In the genomic region with DNA sequence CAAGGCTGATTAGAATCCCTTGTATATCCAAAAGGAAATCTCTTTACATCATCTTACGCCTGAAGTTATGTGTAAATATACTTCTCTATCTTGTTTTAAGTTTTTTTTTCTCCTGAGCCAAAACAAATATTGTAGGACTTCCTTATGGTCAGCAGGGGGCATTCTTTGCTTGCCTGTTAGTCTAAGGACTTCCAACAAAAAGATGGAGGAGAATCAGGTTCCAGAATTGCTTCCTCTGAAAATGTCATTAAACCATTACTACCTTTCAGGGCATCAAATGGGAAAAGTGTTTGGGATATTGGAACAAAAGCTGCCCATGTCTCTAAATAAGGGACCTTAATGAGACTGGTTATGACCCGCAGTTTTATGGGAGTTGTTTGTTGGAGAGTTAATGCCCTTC, we compare ENCODE assay signal across 10 mouse cellular contexts. TPM values are rescaled to one million over a fixed set of nuclear protein-coding genes. Genes with fewer than 3 reads are reported as not detected.
DNase-seq lines count a peak whose midpoint lies in the region; ATAC-seq and TF ChIP-seq lines count a peak whose summit lies in the region.
"Had no signal": no experiment of that assay in that cellular context is flagged by ENCODE, and none has a peak within 500 bp of the region (broad histone marks: within the 10 kb centered on the region; RNA-seq: fewer than 3 reads in every experiment).

No protein-coding gene starts in this region.

- DNase-seq in gastrocnemius, adult 18-20 months (ENCODE audit: low spot score): peak; percentile 9
- no peak for DNase-seq in gastrocnemius, postnatal 36 days
- peak; percentile 82 for DNase-seq in midbrain, embryonic 14.5 days
- DNase-seq in stomach, postnatal 0 days (ENCODE audit: low spot score): no peak
- DNase-seq: left cerebral cortex, postnatal 4 days had no signal

- intact Hi-C loops in gastrocnemius, postnatal 36 days (cut with DNase I): loop anchor here (2.0 to 10.0 kb wide), 2 partner anchors 49 to 129 kb away; no protein-coding TSS in a partner anchor

- H3K9me3 ChIP-seq in midbrain, embryonic 14.5 days (ENCODE audit: control insufficient read depth, low read length): no peaks in the 10 kb centered on the region
- no peaks in the 10 kb centered on the region for H3K9me3 ChIP-seq in midbrain, embryonic 15.5 days
- no peaks in the 10 kb centered on the region for H3K9me3 ChIP-seq in kidney, embryonic 15.5 days (replicated peaks)
- no peaks in the 10 kb centered on the region for H3K9me3 ChIP-seq in stomach, postnatal 0 days (ENCODE audit: control insufficient read depth, low read length)
- no peaks in the 10 kb centered on the region for H3K9me3 ChIP-seq in heart, embryonic 11.5 days (replicated peaks; ENCODE audit: control insufficient read depth, low read length)

- peak; percentile 81 for TF ChIP-seq CTCF in stomach, postnatal 0 days (IDR thresholded peaks at IDR 0.05; ENCODE audit: low read depth)

- no peak overlapping the region for H3K27ac ChIP-seq in midbrain, embryonic 14.5 days (replicated peaks; ENCODE audit: low read depth, low read length)
- H3K27ac ChIP-seq in midbrain, embryonic 15.5 days: no peak overlapping the region
- H3K27ac ChIP-seq in kidney, embryonic 15.5 days: 0 out of 2 replicates have a peak overlapping the region, but pooled peaks have one; percentile 34
- H3K27ac ChIP-seq in stomach, postnatal 0 days (replicated peaks): no peak overlapping the region
- H3K27ac ChIP-seq in heart, embryonic 11.5 days (ENCODE audit: low read depth, low read length): no peak overlapping the region

- H3K4me1 ChIP-seq in midbrain, embryonic 14.5 days (ENCODE audit: control insufficient read depth, insufficient read depth, low read length): no peaks in the 10 kb centered on the region
- H3K4me1 ChIP-seq in midbrain, embryonic 15.5 days: no peaks in the 10 kb centered on the region
- peaks cover 10% of the 10 kb centered on the region; the same call in 1 of the 2 replicates for H3K4me1 ChIP-seq in kidney, embryonic 15.5 days
- H3K4me1 ChIP-seq in stomach, postnatal 0 days (replicated peaks; ENCODE audit: control insufficient read depth, insufficient read depth): no peaks in the 10 kb centered on the region
- no peaks in the 10 kb centered on the region for H3K4me1 ChIP-seq in heart, embryonic 11.5 days (ENCODE audit: control insufficient read depth, insufficient read depth, low read length)

- H3K27me3 ChIP-seq in midbrain, embryonic 14.5 days (ENCODE audit: control insufficient read depth, insufficient read depth, low read length): no peaks in the 10 kb centered on the region
- H3K27me3 ChIP-seq in midbrain, embryonic 15.5 days (replicated peaks): no peaks in the 10 kb centered on the region
- H3K27me3 ChIP-seq in kidney, embryonic 15.5 days: no peaks in the 10 kb centered on the region
- H3K27me3 ChIP-seq in stomach, postnatal 0 days (ENCODE audit: control insufficient read depth, insufficient read depth, low read length): no peaks in the 10 kb centered on the region
- no peaks in the 10 kb centered on the region for H3K27me3 ChIP-seq in heart, embryonic 11.5 days (ENCODE audit: control insufficient read depth, insufficient read depth, low read length)

- no peak overlapping the region for H3K9ac ChIP-seq in midbrain, embryonic 14.5 days (replicated peaks; ENCODE audit: low read length)
- no peak overlapping the region for H3K9ac ChIP-seq in midbrain, embryonic 15.5 days
- H3K9ac ChIP-seq in kidney, embryonic 15.5 days: no peak overlapping the region
- H3K9ac ChIP-seq in stomach, postnatal 0 days (ENCODE audit: low read length): no peak overlapping the region
- H3K9ac ChIP-seq in heart, embryonic 11.5 days (ENCODE audit: low read depth, low read length): no peak overlapping the region

- no peak for TF ChIP-seq EP300 in stomach, postnatal 0 days (optimal IDR thresholded peaks at IDR 0.05)

- ATAC-seq in midbrain, embryonic 14.5 days (ENCODE audit: low FRiP score, low TSS enrichment): no peak
- ATAC-seq in midbrain, embryonic 15.5 days (replicated peaks): no peak
- no peak for ATAC-seq in kidney, embryonic 15.5 days (replicated peaks; ENCODE audit: low FRiP score)
- no peak for ATAC-seq in stomach, postnatal 0 days (ENCODE audit: low FRiP score, low TSS enrichment)
- ATAC-seq in frontal cortex, adult (ENCODE audit: low TSS enrichment): no peak; the same call in 1 of the 2 replicates
- no peak for ATAC-seq in heart, embryonic 11.5 days (replicated peaks; ENCODE audit: insufficient number of reproducible peaks, low FRiP score, low TSS enrichment)
- ATAC-seq: forebrain, embryonic 16.5 days had no signal

- H3K4me2 ChIP-seq in midbrain, embryonic 14.5 days (ENCODE audit: low read length): no peak overlapping the region
- H3K4me2 ChIP-seq in midbrain, embryonic 15.5 days: no peak overlapping the region
- no peak overlapping the region for H3K4me2 ChIP-seq in kidney, embryonic 15.5 days
- H3K4me2 ChIP-seq in stomach, postnatal 0 days (replicated peaks; ENCODE audit: low read depth): no peak overlapping the region
- H3K4me2 ChIP-seq in heart, embryonic 11.5 days: no peak overlapping the region

- 66% methylated on average over 2 of the region's 2 CpGs for WGBS in midbrain, embryonic 14.5 days
- 58% methylated on average over 2 of the region's 2 CpGs for WGBS in midbrain, embryonic 15.5 days
- 28% methylated on average over 2 of the region's 2 CpGs for WGBS in kidney, embryonic 15.5 days
- WGBS in stomach, postnatal 0 days: 63% methylated on average over 2 of the region's 2 CpGs
- WGBS in heart, embryonic 11.5 days (ENCODE audit: insufficient replicate concordance): 79% methylated on average over 2 of the region's 2 CpGs

- no peak overlapping the region for H3K4me3 ChIP-seq in midbrain, embryonic 14.5 days (replicated peaks; ENCODE audit: low read depth, low read length)
- H3K4me3 ChIP-seq in midbrain, embryonic 15.5 days: no peak overlapping the region
- no peak overlapping the region for H3K4me3 ChIP-seq in kidney, embryonic 15.5 days (replicated peaks)
- no peak overlapping the region for H3K4me3 ChIP-seq in stomach, postnatal 0 days (ENCODE audit: low read depth, low read length)
- no peak overlapping the region for H3K4me3 ChIP-seq in heart, embryonic 11.5 days (ENCODE audit: low read depth, low read length)

- peaks cover 74% of the 10 kb centered on the region for H3K36me3 ChIP-seq in midbrain, embryonic 14.5 days (ENCODE audit: control insufficient read depth, insufficient read depth, low read length)
- peaks cover 25% of the 10 kb centered on the region for H3K36me3 ChIP-seq in midbrain, embryonic 15.5 days (replicated peaks)
- peaks cover 78% of the 10 kb centered on the region for H3K36me3 ChIP-seq in kidney, embryonic 15.5 days
- H3K36me3 ChIP-seq in stomach, postnatal 0 days (ENCODE audit: control insufficient read depth, insufficient read depth, low read length): peaks cover 9% of the 10 kb centered on the region
- peaks cover 15% of the 10 kb centered on the region for H3K36me3 ChIP-seq in heart, embryonic 11.5 days (ENCODE audit: control insufficient read depth, insufficient read depth, low read length)

RNA-seq across cellular contexts. Expression of a gene that starts 24.1 kb away (rescaled TPM):
- total RNA-seq in gastrocnemius, adult 18-20 months (2021): 1 to 10 TPM; 3.1 to 3.8 TPM
- total RNA-seq in gastrocnemius, postnatal 36 days (2021): 1 to 10 TPM; 3.4 to 3.5 TPM
- polyA plus RNA-seq in midbrain, embryonic 14.5 days (2014; fragmentation: Nextera tagmentation; extraction: Ambion mirVana): 23.4 and 24.8 TPM in 2 replicates
- polyA plus RNA-seq in midbrain, embryonic 15.5 days (2015; fragmentation: Nextera tagmentation; extraction: Ambion mirVana): 21.9 and 22.7 TPM in 2 replicates
- polyA plus RNA-seq in kidney, embryonic 15.5 days (2015; fragmentation: Nextera tagmentation; extraction: Ambion mirVana): 80.9 and 83.4 TPM in 2 replicates
- 111 and 121 TPM in 2 replicates for polyA plus RNA-seq in stomach, postnatal 0 days (2015; fragmentation: Nextera tagmentation; extraction: Ambion mirVana)
- 50.7 and 60.3 TPM in 2 replicates for polyA plus RNA-seq in heart, embryonic 11.5 days (2014; fragmentation: Nextera tagmentation; extraction: Ambion mirVana)

RNA-seq across cellular contexts. Expression of a gene that starts 28.4 kb away (rescaled TPM):
- 10 to 100 TPM; 26.1 to 30.7 TPM for total RNA-seq in gastrocnemius, adult 18-20 months (2021)
- 10 to 100 TPM; 25.2 to 27.2 TPM for total RNA-seq in gastrocnemius, postnatal 36 days (2021)
- polyA plus RNA-seq in midbrain, embryonic 14.5 days (2014; fragmentation: Nextera tagmentation; extraction: Ambion mirVana): 150 and 152 TPM in 2 replicates
- polyA plus RNA-seq in midbrain, embryonic 15.5 days (2015; fragmentation: Nextera tagmentation; extraction: Ambion mirVana): 145 and 155 TPM in 2 replicates
- 208 and 213 TPM in 2 replicates for polyA plus RNA-seq in kidney, embryonic 15.5 days (2015; fragmentation: Nextera tagmentation; extraction: Ambion mirVana)
- polyA plus RNA-seq in stomach, postnatal 0 days (2015; fragmentation: Nextera tagmentation; extraction: Ambion mirVana): 99.4 and 104 TPM in 2 replicates
- polyA plus RNA-seq in heart, embryonic 11.5 days (2014; fragmentation: Nextera tagmentation; extraction: Ambion mirVana): 204 and 210 TPM in 2 replicates

RNA-seq across cellular contexts. Expression of a gene that starts 41.3 kb away (rescaled TPM):
- 1 to 10 TPM; 2.1 to 2.3 TPM for total RNA-seq in gastrocnemius, adult 18-20 months (2021)
- total RNA-seq in gastrocnemius, postnatal 36 days (2021): 1 to 10 TPM; 2.9 to 3.2 TPM
- polyA plus RNA-seq in midbrain, embryonic 14.5 days (2014; fragmentation: Nextera tagmentation; extraction: Ambion mirVana): 11.7 and 13.1 TPM in 2 replicates
- 16.0 and 17.6 TPM in 2 replicates for polyA plus RNA-seq in midbrain, embryonic 15.5 days (2015; fragmentation: Nextera tagmentation; extraction: Ambion mirVana)
- 16.7 and 20.6 TPM in 2 replicates for polyA plus RNA-seq in kidney, embryonic 15.5 days (2015; fragmentation: Nextera tagmentation; extraction: Ambion mirVana)
- polyA plus RNA-seq in stomach, postnatal 0 days (2015; fragmentation: Nextera tagmentation; extraction: Ambion mirVana): 7.8 and 8.5 TPM in 2 replicates
- 15.0 and 18.2 TPM in 2 replicates for polyA plus RNA-seq in heart, embryonic 11.5 days (2014; fragmentation: Nextera tagmentation; extraction: Ambion mirVana)

RNA-seq across cellular contexts. Expression of a gene that starts 41.7 kb away (rescaled TPM):
- total RNA-seq in gastrocnemius, adult 18-20 months (2021): 10 to 100 TPM; 20.8 to 25.4 TPM
- 10 to 100 TPM; 19.1 to 20.0 TPM for total RNA-seq in gastrocnemius, postnatal 36 days (2021)
- polyA plus RNA-seq in midbrain, embryonic 14.5 days (2014; fragmentation: Nextera tagmentation; extraction: Ambion mirVana): 38.6 and 42.7 TPM in 2 replicates
- 59.4 and 60.8 TPM in 2 replicates for polyA plus RNA-seq in midbrain, embryonic 15.5 days (2015; fragmentation: Nextera tagmentation; extraction: Ambion mirVana)
- polyA plus RNA-seq in kidney, embryonic 15.5 days (2015; fragmentation: Nextera tagmentation; extraction: Ambion mirVana): 54.0 and 56.0 TPM in 2 replicates
- polyA plus RNA-seq in stomach, postnatal 0 days (2015; fragmentation: Nextera tagmentation; extraction: Ambion mirVana): 29.8 and 30.5 TPM in 2 replicates
- polyA plus RNA-seq in heart, embryonic 11.5 days (2014; fragmentation: Nextera tagmentation; extraction: Ambion mirVana): 28.7 and 37.0 TPM in 2 replicates

RNA-seq across cellular contexts. Expression of a gene that starts 46.0 kb away (rescaled TPM):
- total RNA-seq in gastrocnemius, adult 18-20 months (2021): 1 to 10 TPM; 2.8 to 8.0 TPM
- 1 to 10 TPM; 2.8 to 5.8 TPM for total RNA-seq in gastrocnemius, postnatal 36 days (2021)
- 7.9 and 9.6 TPM in 2 replicates for polyA plus RNA-seq in midbrain, embryonic 14.5 days (2014; fragmentation: Nextera tagmentation; extraction: Ambion mirVana)
- 10.3 and 10.9 TPM in 2 replicates for polyA plus RNA-seq in midbrain, embryonic 15.5 days (2015; fragmentation: Nextera tagmentation; extraction: Ambion mirVana)
- polyA plus RNA-seq in kidney, embryonic 15.5 days (2015; fragmentation: Nextera tagmentation; extraction: Ambion mirVana): 7.2 and 8.7 TPM in 2 replicates
- polyA plus RNA-seq in stomach, postnatal 0 days (2015; fragmentation: Nextera tagmentation; extraction: Ambion mirVana): 1.5 and 1.6 TPM in 2 replicates
- polyA plus RNA-seq in heart, embryonic 11.5 days (2014; fragmentation: Nextera tagmentation; extraction: Ambion mirVana): 4.1 and 4.5 TPM in 2 replicates

Comparison
In these comparisons a context has a peak if more than half of its experiments do, and no peak if none do; other contexts are left out.
1. DNase-seq: peak in gastrocnemius, adult 18-20 months (single experiment) and midbrain, embryonic 14.5 days (single experiment); none in gastrocnemius, postnatal 36 days (0 of 2) and stomach, postnatal 0 days (single experiment).